Mouse (Mus musculus) thymus, adult 2 months (tissue): ENCODE measurements around the gene Megf8.

Experiments used
- CTCF ChIP-seq: fragments of 200-500 bp; IDR thresholded peaks from 2 replicates; pipeline ENCODE4 v1.5.1; 2012; ENCODE audit warnings: mild to moderate bottlenecking, control low read depth, low read length, moderate library complexity, borderline replicate concordance; ENCODE audit not compliant: control insufficient read depth, poor library complexity, insufficient read depth; ENCODE audit errors: extremely low read depth
- POLR2A ChIP-seq: fragments of 200-500 bp; IDR thresholded peaks from 2 replicates; pipeline ENCODE4 v1.6.1; 2012; ENCODE audit warnings: mild to moderate bottlenecking, low read length, control low read depth, moderate library complexity; ENCODE audit not compliant: control insufficient read depth, poor library complexity, insufficient read depth; ENCODE audit errors: extremely low read depth

DNA sequence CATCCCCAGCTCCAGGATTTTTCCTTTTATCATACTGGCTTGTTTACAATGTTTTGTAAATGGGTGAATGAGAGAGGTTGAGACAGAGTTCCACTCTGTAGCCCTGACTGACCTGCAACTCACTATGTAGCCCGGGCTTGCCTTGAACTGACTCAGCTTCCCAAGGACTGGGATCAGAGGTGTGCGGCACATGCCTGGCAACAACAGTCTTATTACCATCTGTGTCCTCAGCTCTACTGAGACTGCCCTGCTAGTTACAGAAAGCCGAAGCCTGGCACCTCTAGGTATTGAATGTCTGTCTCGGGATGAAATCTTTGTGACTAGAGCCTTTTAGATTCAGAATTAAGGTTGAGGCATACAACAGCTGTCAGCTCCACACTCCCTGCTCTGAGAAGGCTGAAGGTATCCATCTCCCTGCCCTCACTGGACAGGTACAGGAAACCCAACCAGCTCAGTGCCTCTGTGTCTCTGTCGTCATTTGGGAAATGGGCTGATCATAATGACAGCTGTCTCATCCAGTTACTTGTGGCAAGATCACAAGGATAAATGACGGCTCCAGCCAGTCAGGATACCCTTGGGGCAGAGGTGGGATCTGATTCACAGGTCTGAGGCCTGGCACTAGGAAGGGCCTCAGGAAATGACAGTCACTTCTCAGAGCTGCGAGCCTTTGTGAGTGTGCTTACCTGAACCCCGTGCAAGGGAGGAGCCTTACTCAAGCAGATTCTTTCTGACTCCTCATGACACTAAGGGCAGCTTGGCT lies 76.7 kb downstream of the Megf8 start:
- TF ChIP-seq POLR2A (no peak), CTCF (no peak)
